Mouse (Mus musculus): ENCODE data around the gene Bsg. TPM values are rescaled to one million over a fixed set of nuclear protein-coding genes. Genes with fewer than 3 reads are reported as not detected.

Bsg gene
- 108 TPM for total RNA-seq (2023)

DNA sequence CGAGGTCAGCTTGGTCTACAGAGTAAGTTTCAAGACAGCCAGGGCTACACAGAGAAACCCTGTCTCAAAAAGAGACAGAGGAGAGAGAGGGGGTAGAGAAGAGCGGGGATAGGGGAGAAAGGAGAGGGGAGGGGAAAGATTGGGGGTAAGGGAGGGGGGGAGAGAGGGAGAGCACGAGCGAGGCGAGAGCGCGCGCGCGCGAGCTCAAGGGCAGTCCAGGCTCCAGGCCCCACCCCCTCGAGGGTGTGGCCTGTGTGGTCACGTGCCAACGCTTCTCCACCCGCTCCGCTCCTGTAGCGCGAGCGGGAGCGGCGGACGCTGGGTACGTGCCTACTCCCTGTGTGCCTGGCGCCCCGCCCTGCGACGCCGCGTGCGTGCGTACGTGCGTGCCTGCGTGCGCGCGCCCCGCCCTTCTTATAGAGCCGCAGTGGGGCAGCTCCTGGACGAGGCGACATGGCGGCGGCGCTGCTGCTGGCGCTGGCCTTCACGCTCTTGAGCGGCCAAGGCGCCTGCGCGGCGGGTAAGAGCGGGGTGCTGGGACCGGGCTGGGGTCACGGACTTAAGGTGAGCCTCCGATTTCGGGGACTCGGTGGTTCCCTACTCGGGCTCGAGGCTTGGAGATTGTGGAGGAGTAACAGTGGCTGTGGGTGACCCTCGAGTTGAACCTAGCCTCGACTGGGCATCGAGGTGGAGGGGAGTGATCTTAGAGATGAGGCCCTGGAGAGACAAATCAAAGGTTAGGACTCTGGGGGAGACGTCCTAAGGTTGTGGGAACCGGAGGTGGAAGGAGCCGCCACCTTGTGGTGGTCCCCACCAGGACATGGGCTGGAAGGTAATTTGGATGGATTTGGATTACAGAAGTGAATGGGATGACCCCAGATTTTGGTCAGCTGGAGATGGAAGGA is at the start of gene Bsg:
Bsg (plus strand) TSS at position 427 of the 905 bp plus-strand sequence.

DNA sequence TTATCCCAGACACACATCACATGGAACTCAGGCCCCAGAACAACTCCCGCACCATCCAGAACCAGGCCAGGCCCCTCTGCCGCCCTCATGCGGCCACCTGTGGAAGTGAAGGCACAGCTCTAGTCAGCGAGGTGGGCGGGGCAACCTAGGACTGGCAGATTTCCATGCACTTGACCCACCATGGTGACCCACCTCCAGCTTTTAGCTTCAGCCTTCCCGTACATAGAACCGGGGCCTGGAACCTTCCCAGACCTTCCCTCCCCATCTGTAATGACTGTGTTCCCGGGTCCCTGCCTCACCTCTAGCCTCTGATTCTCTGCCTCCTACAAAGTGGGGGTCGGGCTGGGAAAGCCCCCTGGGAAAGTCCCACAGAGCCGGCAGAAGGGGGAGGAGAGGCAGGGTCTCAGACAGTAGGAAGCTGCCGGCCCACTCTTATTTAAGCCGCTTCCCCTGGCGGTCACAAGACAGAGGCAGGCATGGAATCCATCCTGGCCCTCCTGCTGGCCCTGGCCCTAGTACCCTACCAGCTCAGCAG is 40.1 kb upstream of the Bsg start, which contains the start of gene Madcam1:
Madcam1 (plus strand) TSS at position 429 of the 535 bp plus-strand sequence.

DNA sequence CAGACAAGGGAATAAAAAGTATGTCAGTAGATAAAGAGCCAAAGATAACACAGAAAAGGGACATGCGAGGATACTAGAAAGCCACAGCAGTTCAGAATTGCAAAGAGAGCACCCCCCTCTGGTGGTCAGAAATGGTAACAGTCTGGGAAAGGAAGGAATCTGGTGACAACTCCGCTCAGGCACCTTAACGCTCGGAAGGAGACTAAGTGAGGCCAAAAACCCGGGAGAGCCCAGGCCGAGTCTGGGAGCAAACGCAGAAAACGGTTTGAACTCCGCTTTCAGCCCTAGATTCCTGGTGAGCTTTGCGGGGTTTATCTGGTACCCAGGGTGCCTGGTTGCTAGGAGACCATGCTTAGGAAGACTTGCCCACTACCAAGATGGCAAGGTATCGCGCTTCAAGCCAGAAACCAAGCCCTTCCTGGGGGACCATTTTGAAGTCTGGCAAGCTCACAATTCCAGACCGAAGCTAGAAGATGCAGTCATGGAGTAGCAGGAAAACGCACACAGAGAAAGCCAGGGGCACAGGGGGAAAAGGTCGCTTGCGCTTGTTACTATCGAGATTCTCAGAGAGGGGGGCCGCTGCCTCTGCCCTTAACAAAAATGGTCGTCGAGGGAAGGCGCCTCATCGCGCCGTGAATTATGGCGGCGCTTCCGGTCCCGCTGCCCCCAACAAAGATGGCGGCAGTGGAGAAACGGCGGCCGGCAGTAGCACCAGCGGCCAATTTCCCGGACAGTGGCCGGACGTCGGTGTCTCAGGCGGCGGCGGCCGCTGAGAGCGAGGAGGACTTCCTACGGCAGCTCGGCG is 35.3 kb upstream of the Bsg start, which contains the start of gene Tpgs1:
Tpgs1 (plus strand) TSS at position 599 of the 805 bp plus-strand sequence.

DNA sequence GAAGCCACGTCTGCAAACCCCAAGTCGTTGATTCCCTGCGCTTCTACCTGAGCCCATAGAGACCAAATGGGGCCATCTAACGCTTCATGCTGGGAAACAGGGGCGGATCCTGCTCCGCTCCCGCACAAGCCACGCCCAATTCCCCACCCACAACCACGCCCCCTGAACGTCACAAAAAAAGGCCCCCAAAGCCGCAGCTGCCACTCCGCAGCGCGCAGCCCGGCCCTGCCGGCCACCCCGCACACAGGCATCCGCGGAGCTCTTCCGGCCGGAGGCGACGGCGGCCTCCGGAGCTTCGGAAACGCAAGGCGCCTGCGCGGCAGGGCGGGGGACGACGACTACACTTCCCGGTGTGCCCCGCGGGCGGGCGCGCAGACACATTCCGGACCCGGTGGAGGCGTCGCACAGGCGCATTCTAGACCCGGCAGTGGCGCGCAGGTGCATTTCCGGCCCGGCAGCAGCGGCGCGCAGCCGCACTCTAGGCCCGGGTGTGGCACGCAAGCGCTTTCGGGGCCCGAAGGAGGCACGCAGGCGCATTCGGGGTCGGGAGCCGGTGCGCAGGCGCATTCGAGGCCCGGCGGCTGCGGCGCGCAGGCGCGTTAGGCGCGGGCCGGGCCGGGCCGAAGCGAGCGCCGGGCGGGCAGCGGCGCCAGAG is 22.6 kb upstream of the Bsg start, which contains the start of gene Cdc34:
Cdc34 (plus strand) TSS at position 605 of the 655 bp plus-strand sequence.

DNA sequence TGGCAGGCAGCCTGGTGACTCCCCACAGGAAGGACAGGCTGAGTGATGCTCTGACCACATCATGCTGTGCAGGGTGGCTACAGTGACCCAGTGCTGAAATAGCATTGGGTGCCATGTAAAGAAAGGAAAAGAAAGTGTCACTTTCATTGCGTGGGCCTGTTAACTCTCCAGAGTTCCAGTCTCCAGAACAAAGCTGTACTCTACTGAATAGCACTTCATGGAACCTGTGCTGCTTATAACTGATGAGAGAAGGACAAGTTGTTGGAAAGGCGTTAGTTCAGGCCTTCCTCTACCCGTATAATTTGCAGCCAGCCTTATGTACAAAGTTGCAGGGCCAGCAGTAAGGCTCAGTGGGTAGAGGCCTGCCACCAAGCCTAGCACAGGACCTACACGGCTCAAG is 15.6 kb upstream of the Bsg start, which contains the start of gene Gzmm:
Gzmm (plus strand) TSS at position 301 of the 400 bp plus-strand sequence.

DNA sequence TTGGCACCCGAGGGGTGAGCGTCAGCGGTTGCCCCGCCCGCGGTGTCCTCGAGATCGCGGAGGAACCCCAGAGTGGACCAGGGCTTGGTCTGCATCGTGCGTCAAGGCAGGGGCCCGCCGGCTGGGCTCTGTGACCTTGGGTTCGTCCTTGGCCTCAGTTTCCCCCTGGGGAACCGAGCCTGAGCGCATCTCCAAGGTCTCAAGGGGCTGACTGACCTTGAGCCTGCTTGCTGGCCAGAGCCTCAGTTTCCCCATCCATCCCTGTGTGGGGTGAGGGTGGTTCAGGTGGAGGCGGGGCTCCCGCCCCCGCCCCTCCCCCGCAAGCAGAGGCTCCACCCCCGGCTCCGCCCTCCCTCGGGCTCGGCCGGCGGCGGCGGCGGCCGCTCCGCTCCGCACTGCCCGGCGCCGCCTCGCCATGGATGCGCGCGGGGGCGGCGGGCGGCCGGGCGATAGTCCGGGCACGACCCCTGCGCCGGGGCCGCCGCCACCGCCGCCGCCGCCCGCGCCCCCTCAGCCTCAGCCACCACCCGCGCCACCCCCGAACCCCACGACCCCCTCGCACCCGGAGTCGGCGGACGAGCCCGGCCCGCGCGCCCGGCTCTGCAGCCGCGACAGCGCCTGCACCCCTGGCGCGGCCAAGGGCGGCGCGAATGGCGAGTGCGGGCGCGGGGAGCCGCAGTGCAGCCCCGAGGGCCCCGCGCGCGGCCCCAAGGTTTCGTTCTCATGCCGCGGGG is 12.1 kb downstream of the Bsg start, which contains the start of gene Hcn2:
Hcn2 (plus strand) TSS at position 381 of the 734 bp plus-strand sequence.

DNA sequence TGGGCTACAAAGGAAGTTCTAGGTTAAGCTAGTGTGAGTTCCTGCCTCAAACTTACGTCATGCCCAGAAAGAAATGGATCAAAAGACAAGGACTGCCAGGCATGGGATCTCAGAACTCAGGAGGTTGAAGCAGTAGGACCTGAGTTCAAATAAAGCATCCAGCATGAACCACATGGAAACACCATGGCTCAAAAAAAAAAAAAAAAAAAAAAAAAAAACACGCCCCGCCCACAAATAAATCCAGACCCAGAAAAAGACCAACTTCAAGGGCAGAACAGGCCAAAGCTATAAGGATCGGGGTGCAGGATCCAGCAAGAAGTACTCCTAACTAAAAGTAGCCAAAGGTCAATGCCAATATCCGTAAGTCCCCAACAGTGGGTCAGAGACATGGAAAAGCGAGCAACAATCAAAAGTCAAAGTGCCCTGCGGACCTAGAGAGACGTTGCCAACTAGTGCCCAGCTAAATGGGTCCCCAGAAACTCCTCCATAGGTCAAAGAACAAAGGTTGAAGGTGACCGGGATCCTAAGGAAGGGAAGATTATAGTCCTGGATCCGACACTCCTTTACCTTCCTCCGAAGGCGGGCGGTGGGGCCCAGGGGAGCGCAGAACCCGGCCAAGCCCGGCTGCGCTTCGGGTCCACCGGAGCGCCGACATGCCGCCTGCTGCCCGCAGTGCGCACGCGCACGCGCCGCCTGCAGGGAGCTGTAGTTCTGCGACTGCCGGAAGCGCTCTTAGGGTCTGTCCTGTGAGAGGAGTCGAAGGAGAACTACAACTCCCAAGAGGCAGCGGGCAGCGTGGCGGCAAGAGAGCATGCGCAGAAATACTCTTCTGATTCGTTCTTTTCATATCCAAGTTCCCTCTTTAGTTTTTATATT is 41.8 kb downstream of the Bsg start, which contains the start of gene Polrmt:
Polrmt (minus strand) TSS at position 684 of the 876 bp plus-strand sequence.

DNA sequence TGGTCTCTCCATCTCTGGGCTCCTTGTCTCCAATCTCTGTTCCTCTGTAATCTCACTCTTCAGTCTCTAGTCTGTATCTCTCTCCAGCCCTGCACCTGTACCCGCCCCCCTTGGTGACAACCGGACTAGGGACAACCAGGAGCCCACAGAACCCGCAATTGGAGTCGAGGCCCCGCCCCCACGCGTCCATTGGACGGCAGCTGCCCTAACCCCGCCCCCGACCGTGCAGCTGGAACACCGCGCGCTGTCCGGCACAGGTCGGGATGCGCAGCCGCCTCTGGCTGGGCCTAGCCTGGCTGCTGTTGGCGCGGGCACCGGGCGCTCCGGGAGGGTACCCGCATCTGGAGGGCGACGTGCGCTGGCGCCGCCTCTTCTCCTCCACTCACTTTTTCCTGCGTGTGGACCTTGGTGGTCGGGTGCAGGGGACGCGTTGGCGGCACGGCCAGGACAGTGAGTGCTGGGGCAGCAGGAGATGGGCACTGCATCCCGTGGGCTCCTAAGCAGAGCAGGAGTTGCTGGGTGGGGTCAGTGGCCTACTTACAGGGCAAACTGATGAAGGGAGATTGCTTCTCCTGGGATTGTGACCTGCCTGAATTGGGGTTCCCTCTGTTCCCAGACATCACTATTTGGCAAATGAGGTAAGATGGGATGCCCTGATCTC is 50.7 kb downstream of the Bsg start, which contains the start of gene Fgf22:
Fgf22 (plus strand) TSS at position 221 of the 661 bp plus-strand sequence.

Other genes starting within 250 kb of the Bsg start
- not detected for gene Vmn2r83, start 235.8 kb upstream of the Bsg start, total RNA-seq (2023)
- gene Plpp2, start 170.7 kb upstream of the Bsg start, total RNA-seq (2023): 1.7 TPM
- 47.6 TPM for gene Mier2, start 149.3 kb upstream of the Bsg start, total RNA-seq (2023)
- not detected for gene Theg, start 117.2 kb upstream of the Bsg start, total RNA-seq (2023)
- gene C2cd4c, start 90.5 kb upstream of the Bsg start, total RNA-seq (2023): not detected
- not detected for gene Shc2, start 66.6 kb upstream of the Bsg start, total RNA-seq (2023)
- gene Odf3l2, start 58.8 kb upstream of the Bsg start, total RNA-seq (2023): not detected
- gene Madcam1, start 39.9 kb upstream of the Bsg start, total RNA-seq (2023): not detected
- 16.9 TPM for gene Tpgs1, start 35.1 kb upstream of the Bsg start, total RNA-seq (2023)
- 74.7 TPM for gene Cdc34, start 22.3 kb upstream of the Bsg start, total RNA-seq (2023)
- gene Gzmm, start 15.5 kb upstream of the Bsg start, total RNA-seq (2023): 3.1 TPM
- not detected for gene Hcn2, start 12.1 kb downstream of the Bsg start, total RNA-seq (2023)
- gene Polrmt, start 42.1 kb downstream of the Bsg start, total RNA-seq (2023): 71.2 TPM
- gene Fgf22, start 50.6 kb downstream of the Bsg start, total RNA-seq (2023): not detected
- 62.8 TPM for gene Rnf126, start 62.5 kb downstream of the Bsg start, total RNA-seq (2023)
- gene Fstl3, start 72.8 kb downstream of the Bsg start, total RNA-seq (2023): 1.1 TPM
- not detected for gene Prss57, start 86.5 kb downstream of the Bsg start, total RNA-seq (2023)
- 5.8 TPM for gene Palm, start 89.1 kb downstream of the Bsg start, total RNA-seq (2023)
- not detected for gene Misp, start 116.5 kb downstream of the Bsg start, total RNA-seq (2023)
- gene Ptbp1, start 149.9 kb downstream of the Bsg start, total RNA-seq (2023): 606 TPM
- gene Prtn3, start 170.0 kb downstream of the Bsg start, total RNA-seq (2023): not detected
- not detected for gene Plppr3, start 170.1 kb downstream of the Bsg start, total RNA-seq (2023)
- not detected for gene Elane, start 181.8 kb downstream of the Bsg start, total RNA-seq (2023)
- not detected for gene Cfd, start 186.4 kb downstream of the Bsg start, total RNA-seq (2023)
- 61.6 TPM for gene Med16, start 204.4 kb downstream of the Bsg start, total RNA-seq (2023)
- gene Gm26602, start 206.4 kb downstream of the Bsg start, total RNA-seq (2023): not detected
- gene Kiss1r, start 212.5 kb downstream of the Bsg start, total RNA-seq (2023): 0.73 TPM
- 102 TPM for gene R3hdm4, start 216.7 kb downstream of the Bsg start, total RNA-seq (2023)
- 7.3 TPM for gene Arid3a, start 222.6 kb downstream of the Bsg start, total RNA-seq (2023)